Mouse (Mus musculus) MEL (cell line): ENCODE data around the gene Cpsf2. TPM values are rescaled to one million over a fixed set of nuclear protein-coding genes. Genes with fewer than 3 reads are reported as not detected.

Experiments
- DNase-seq: peaks from one replicate; pipeline ENCODE4 v3.0.0; 2011; ENCODE audit warnings: low read depth, low spot score
- H3K27ac ChIP-seq: 2 replicates; pipeline ENCODE4 v1.5.1; 2012; ENCODE audit warnings: low read depth, mild to moderate bottlenecking, control low read depth, low read length, moderate library complexity; ENCODE audit not compliant: control insufficient read depth
- H3K27me3 ChIP-seq, 2 experiments: fragments of 150-350 bp in 1 of 2; sonication (generic) in 1 of 2; 2 replicates each; pipeline ENCODE4 v1.6.1; 2012; ENCODE audit warnings: low read length in 2 of 2, mild to moderate bottlenecking in 2 of 2, improper control_type of control experiment in 1 of 2, moderate library complexity in 1 of 2; ENCODE audit not compliant: insufficient read depth in 2 of 2, control insufficient read depth in 1 of 2
- H3K36me3 ChIP-seq, 2 experiments: 2 replicates each; pipeline ENCODE4 v1.6.1; 2012 to 2014; ENCODE audit warnings: low read length in 2 of 2, improper control_type of control experiment in 1 of 2, inconsistent platforms in 1 of 2, mild to moderate bottlenecking in 1 of 2; ENCODE audit not compliant: insufficient read depth in 2 of 2, control insufficient read depth in 1 of 2
- H3K4me1 ChIP-seq, 2 experiments: fragments of 150-350 bp in 1 of 2; sonication (generic) in 1 of 2; 2 replicates each; pipeline ENCODE4 v1.6.1; 2012; ENCODE audit warnings: low read length in 2 of 2, improper control_type of control experiment in 1 of 2, mild to moderate bottlenecking in 1 of 2; ENCODE audit not compliant: insufficient read depth in 2 of 2, control insufficient read depth in 1 of 2
- H3K4me3 ChIP-seq, 2 experiments: fragments of 150-350 bp in 1 of 2; sonication (generic) in 1 of 2; 2 replicates each; pipeline ENCODE4 v1.5.1; 2012; ENCODE audit warnings: low read depth in 2 of 2, low read length in 2 of 2, mild to moderate bottlenecking in 2 of 2, moderate library complexity in 2 of 2, control low read depth in 1 of 2, improper control_type of control experiment in 1 of 2; ENCODE audit not compliant: control insufficient read depth in 1 of 2, insufficient read depth in 1 of 2
- H3K79me2 ChIP-seq: 2 replicates; pipeline ENCODE4 v1.6.1; 2012; ENCODE audit warnings: mild to moderate bottlenecking, low read length, moderate library complexity; ENCODE audit not compliant: control insufficient read depth, poor library complexity, insufficient read depth
- H3K9ac ChIP-seq: 2 replicates; pipeline ENCODE4 v1.6.1; 2012; ENCODE audit warnings: low read depth, mild to moderate bottlenecking, control low read depth, low read length, moderate library complexity; ENCODE audit not compliant: control insufficient read depth, poor library complexity, severe bottlenecking
- H3K9me3 ChIP-seq: fragments of 150-350 bp; sonication (generic); replicated peaks from 2 replicates; pipeline ENCODE4 v1.6.1; 2012; ENCODE audit warnings: mild to moderate bottlenecking, low read length, improper control_type of control experiment, moderate library complexity; ENCODE audit not compliant: insufficient read depth
- CHD2 ChIP-seq: IDR thresholded peaks from 2 replicates; pipeline ENCODE4 v1.6.1; 2011; ENCODE audit warnings: low read length, improper control_type of control experiment
- E2F4 ChIP-seq: IDR thresholded peaks from 2 replicates; pipeline ENCODE4 v1.6.1; 2011; ENCODE audit warnings: low read depth, low read length, improper control_type of control experiment, borderline replicate concordance
- EP300 ChIP-seq, 2 experiments: IDR thresholded peaks; 2 replicates each; pipeline ENCODE4 v1.6.1; 2011; ENCODE audit warnings: improper control_type of control experiment in 2 of 2, low read length in 2 of 2, low read depth in 1 of 2, mild to moderate bottlenecking in 1 of 2
- GATA1 ChIP-seq: IDR thresholded peaks from 2 replicates; pipeline ENCODE4 v1.6.1; 2011; ENCODE audit warnings: low read depth, low read length, improper control_type of control experiment
- JUND ChIP-seq: IDR thresholded peaks from 2 replicates; pipeline ENCODE4 v1.6.1; 2011; ENCODE audit warnings: low read depth, mild to moderate bottlenecking, improper control_type of control experiment, low read length
- MAX ChIP-seq: IDR thresholded peaks from 2 replicates; pipeline ENCODE4 v1.6.1; 2011; ENCODE audit warnings: low read length, improper control_type of control experiment
- MXI1 ChIP-seq: IDR thresholded peaks from 2 replicates; pipeline ENCODE4 v1.6.1; 2011; ENCODE audit warnings: mild to moderate bottlenecking, low read depth, low read length, improper control_type of control experiment
- MYC ChIP-seq: IDR thresholded peaks from 2 replicates; pipeline ENCODE4 v1.6.1; 2011; ENCODE audit warnings: low read depth, mild to moderate bottlenecking, low read length, improper control_type of control experiment, moderate library complexity
- NELFE ChIP-seq: IDR thresholded peaks from 2 replicates; pipeline ENCODE4 v1.6.1; 2011; ENCODE audit warnings: low read depth, low read length, improper control_type of control experiment
- NRF1 ChIP-seq: IDR thresholded peaks from 2 replicates; pipeline ENCODE4 v1.6.1; 2014; ENCODE audit warnings: low read depth, mild to moderate bottlenecking, inconsistent platforms, low read length, improper control_type of control experiment, moderate library complexity; ENCODE audit not compliant: poor library complexity, insufficient read depth, severe bottlenecking
- POLR2AphosphoS2 ChIP-seq: IDR thresholded peaks from 2 replicates; pipeline ENCODE4 v1.6.1; 2011; ENCODE audit warnings: low read length, improper control_type of control experiment
- RCOR1 ChIP-seq: IDR thresholded peaks from 2 replicates; pipeline ENCODE4 v1.6.1; 2012; ENCODE audit warnings: low read depth, mild to moderate bottlenecking, inconsistent platforms, low read length, improper control_type of control experiment
- SMC3 ChIP-seq: IDR thresholded peaks from 2 replicates; pipeline ENCODE4 v1.6.1; 2011; ENCODE audit warnings: low read depth, low read length, improper control_type of control experiment
- TAL1 ChIP-seq: IDR thresholded peaks from 2 replicates; pipeline ENCODE4 v1.6.1; 2012; ENCODE audit warnings: mild to moderate bottlenecking, inconsistent platforms, low read length, moderate library complexity, mixed read lengths
- TBP ChIP-seq: IDR thresholded peaks from 2 replicates; pipeline ENCODE4 v1.8.0; 2011; ENCODE audit warnings: low read depth, low read length, improper control_type of control experiment
- TCF12 ChIP-seq: IDR thresholded peaks from 2 replicates; pipeline ENCODE4 v1.6.1; 2014; ENCODE audit warnings: low read depth, mild to moderate bottlenecking, inconsistent platforms, low read length, improper control_type of control experiment, moderate library complexity
- UBTF ChIP-seq: IDR thresholded peaks from 2 replicates; pipeline ENCODE4 v1.6.1; 2012; ENCODE audit warnings: low read depth, mild to moderate bottlenecking, inconsistent platforms, low read length, improper control_type of control experiment, moderate library complexity, borderline replicate concordance; ENCODE audit not compliant: insufficient read depth
- USF1 ChIP-seq: IDR thresholded peaks from 2 replicates; pipeline ENCODE4 v1.6.1; 2014; ENCODE audit warnings: low read depth, mild to moderate bottlenecking, inconsistent platforms, low read length, improper control_type of control experiment, moderate library complexity
- ZNF384 ChIP-seq: IDR thresholded peaks from 2 replicates; pipeline ENCODE4 v1.6.1; 2012; ENCODE audit warnings: low read depth, mild to moderate bottlenecking, inconsistent platforms, low read length, improper control_type of control experiment
- polyA plus RNA-seq, 2 experiments: library from polyadenylated mRNA; stranded (reverse) in 1 of 2; unstranded in 1 of 2; fragments of >175 nt in 1 of 2; fragments of >200 nt in 1 of 2; gene quantifications; 2 replicates each; pipeline versions ENCODE4 v1.2.1 to v1.2.4; 2012; ENCODE audit warnings: low replicate concordance in 2 of 2, low read depth in 1 of 2; ENCODE audit not compliant: insufficient read length in 2 of 2, insufficient read depth in 1 of 2, missing spikeins in 1 of 2
- total RNA-seq: library from RNA; depleted of rRNA; stranded (reverse); fragments of 300-350 nt; gene quantifications from 2 replicates; pipeline ENCODE4 v1.2.3, GENCODE M21; 2012

Gene Cpsf2
- total and polyA plus RNA-seq, 3 experiments: 52.1 to 109 (median 56.9) TPM

GRCm38 (mm10) chr12:101978162-101978561 is 2.4 kb downstream of the Cpsf2 start:
- H3K9ac ChIP-seq: peak overlapping the region; percentile 96
- H3K9me3 ChIP-seq: no peaks in the 10 kb centered on the region
- peaks cover 17 to 37% of the 10 kb centered on the region in 2 experiments for H3K4me1 ChIP-seq
- peak overlapping the region; percentile 79 to 92 for H3K4me3 ChIP-seq
- peak; percentile 9 to 53; a peak in 1 of 4 replicates for TF ChIP-seq EP300 (IDR thresholded peaks at IDR 0.05; ENCODE audit: low read depth in 1 of 2, low read length in 2 of 2)
- no peak for TF ChIP-seq TBP
- peak; percentile 38 for TF ChIP-seq RCOR1
- TF ChIP-seq NRF1: no peak
- peak; percentile 53 for TF ChIP-seq GATA1
- no peak for TF ChIP-seq MXI1
- peak; percentile 57; the same call in 1 of the 2 replicates for TF ChIP-seq TCF12
- TF ChIP-seq CHD2: no peak
- TF ChIP-seq E2F4: no peak
- TF ChIP-seq MAX: no peak
- peak; percentile 81 for TF ChIP-seq USF1
- TF ChIP-seq TAL1: peak; percentile 66
- TF ChIP-seq, all 39 proteins: peak for 6
- Histone ChIP-seq H3K27me3 (no peaks in the 10 kb centered on the region), H3K36me3 (peaks cover 6 to 55% of the 10 kb centered on the region in 2 experiments), H3K79me2 (peaks cover 56% of the 10 kb centered on the region), H3K27ac (peak overlapping the region; percentile 100)
- DNase-seq: peak; percentile 73

DNA sequence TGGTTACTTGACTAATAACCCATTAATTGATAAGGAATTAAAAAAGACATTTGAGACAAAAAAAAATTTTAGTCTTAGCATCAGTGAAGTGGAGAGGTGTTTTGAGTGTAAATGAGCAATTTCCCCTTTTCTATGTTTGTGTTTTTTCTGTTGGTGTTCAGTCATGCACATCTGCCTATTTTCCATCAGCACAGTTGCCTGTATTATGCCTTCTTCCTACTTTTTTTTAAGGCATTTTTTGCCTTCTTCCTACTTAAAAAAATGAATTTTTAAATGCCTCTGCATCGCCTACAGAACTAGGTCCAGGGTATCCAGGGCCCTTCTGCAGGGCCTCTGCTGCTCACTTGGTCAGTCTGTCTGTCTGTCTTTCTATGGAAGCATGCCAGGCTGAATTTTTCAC is 2.8 kb downstream of the Cpsf2 start:
- DNase-seq: peak; percentile 67
- H3K4me3 ChIP-seq: peak overlapping the region; percentile 35 to 42
- TF ChIP-seq MYC (no peak), MXI1 (no peak), EP300 (IDR thresholded peaks at IDR 0.05; ENCODE audit: low read depth in 1 of 2, low read length in 2 of 2) (0 out of 4 replicates have a peak, but pooled peaks of 1 of the 2 experiments have one; percentile 28), SMC3 (0 out of 2 replicates have a peak, but pooled peaks have one; percentile 1), NELFE (no peak), UBTF (no peak), JUND (0 out of 2 replicates have a peak, but pooled peaks have one; percentile 51), POLR2AphosphoS2 (peak; percentile 6; the same call in 1 of the 2 replicates), MAX (peak; percentile 51), ZNF384 (peak; percentile 67)
- TF ChIP-seq, all 39 proteins: peak for 6
- Histone ChIP-seq H3K27me3 (no peaks in the 10 kb centered on the region), H3K36me3 (peaks cover 6 to 51% of the 10 kb centered on the region in 2 experiments), H3K9me3 (no peaks in the 10 kb centered on the region), H3K27ac (peak overlapping the region; percentile 100), H3K4me1 (peaks cover 17 to 33% of the 10 kb centered on the region in 2 experiments), H3K79me2 (peaks cover 52% of the 10 kb centered on the region), H3K9ac (peak overlapping the region; percentile 96)
